Mouse (Mus musculus): ENCODE measurements around the gene Bloc1s2. TPM values are rescaled to one million over a fixed set of nuclear protein-coding genes. Genes with fewer than 3 reads are reported as not detected.
A peak's percentile ranks its signal among the peaks of the same experiment; 100 is the strongest.
"Not testable (repeated sequence)": the region's sequence is repeated elsewhere in the genome, so short reads cannot be mapped to it uniquely, and the experiment has no call there.

Bloc1s2 gene
- total and polyA plus RNA-seq, 2 experiments from 2014 or later: 31.9 to 188 TPM

DNA sequence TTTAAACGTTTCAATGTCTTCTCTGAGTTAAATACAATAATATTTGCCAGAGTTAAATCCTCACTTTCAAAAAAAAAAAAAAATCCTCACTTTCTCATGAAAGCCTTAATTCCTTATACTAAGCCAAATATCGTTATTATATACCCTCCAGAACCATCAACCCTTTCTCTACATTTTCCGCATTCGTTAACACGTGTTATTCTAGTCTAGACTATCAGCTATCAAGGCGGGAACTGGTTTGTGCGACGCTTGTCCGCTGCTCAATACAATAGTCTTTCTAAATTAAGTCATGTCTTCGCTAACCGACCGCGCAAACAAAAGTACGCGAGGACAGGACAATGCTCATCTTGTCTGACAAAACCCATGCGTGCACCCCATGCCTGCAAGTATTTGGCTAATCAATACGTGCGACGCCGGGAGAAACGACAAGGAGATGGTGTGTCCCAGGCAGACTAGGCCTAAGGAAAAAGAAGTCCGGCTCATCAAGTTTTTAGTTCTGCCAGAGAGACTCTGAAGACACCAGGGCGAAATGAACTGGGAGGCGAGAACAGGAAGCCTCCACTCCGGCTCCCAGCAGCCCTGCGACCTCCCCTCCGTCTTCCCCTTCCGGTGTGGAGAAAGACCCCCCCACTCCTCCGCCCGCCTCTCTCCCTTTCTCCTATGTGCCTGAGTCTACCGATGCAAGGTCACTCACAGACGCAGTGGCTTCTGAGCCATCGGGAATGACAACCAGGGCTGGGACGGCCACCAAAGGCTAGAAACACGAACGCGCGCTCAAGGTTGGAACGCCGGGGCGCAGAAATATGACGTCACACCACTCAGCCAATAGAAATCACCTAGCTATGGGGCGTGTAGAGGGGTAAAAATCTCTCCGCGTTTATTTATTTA, 10.9 kb downstream of the Bloc1s2 start, which contains the start of gene Cwf19l1:
Cwf19l1 (minus strand) TSS at position 805 of the 888 bp plus-strand sequence.
- Histone ChIP-seq H3K4me3 (ENCODE audit: low read length) (peak within 1 kb of the TSS; percentile 64), H3K9me3 (ENCODE audit: low read length) (no peaks in the 10 kb centered on the region), H3K27me3 (ENCODE audit: insufficient read depth, low read length) (no peaks in the 10 kb centered on the region), H3K9ac (replicated peaks; ENCODE audit: low read length) (peak within 1 kb of the TSS; percentile 60), H3K4me1 (ENCODE audit: insufficient read depth, low read length) (peaks cover 5% of the 10 kb centered on the region; the same call in 1 of the 2 replicates), H3K4me2 (ENCODE audit: low read depth, low read length) (peak within 1 kb of the TSS; percentile 73), H3K36me3 (ENCODE audit: insufficient read depth, low read length) (peaks cover 19% of the 10 kb centered on the region; the same call in 1 of the 2 replicates), H3K27ac (peak within 1 kb of the TSS; percentile 84)
- DNase-seq (ENCODE audit: low spot score): peak; percentile 96
- no peak for TF ChIP-seq CTCF (IDR thresholded peaks at IDR 0.05; ENCODE audit: low read depth)
- peak; percentile 94 for ATAC-seq
- WGBS: 1% methylated on average over 45 of the region's 45 CpGs

DNA sequence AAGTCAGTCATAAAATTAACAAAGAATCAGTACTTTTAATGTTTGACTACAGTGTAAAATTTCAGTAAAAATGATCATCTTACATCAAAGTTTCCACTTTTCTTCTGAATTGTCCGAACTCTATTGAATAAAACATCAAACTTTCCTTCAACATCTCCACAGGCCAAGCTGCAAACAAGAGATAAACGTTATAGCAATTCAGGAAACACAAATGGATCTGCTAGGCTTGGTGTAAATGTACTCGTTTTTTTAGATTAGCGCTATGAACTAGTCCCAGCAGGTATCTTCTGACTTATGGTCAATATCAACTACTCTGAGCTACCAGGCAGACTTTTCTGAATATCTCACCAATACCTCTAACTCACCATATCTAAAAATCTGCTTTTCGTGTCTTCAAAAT, 13.3 kb downstream of the Bloc1s2 start:
- H3K9ac ChIP-seq (replicated peaks; ENCODE audit: low read length): no peak overlapping the region
- H3K27me3 ChIP-seq (ENCODE audit: insufficient read depth, low read length): no peaks in the 10 kb centered on the region
- H3K36me3 ChIP-seq (ENCODE audit: insufficient read depth, low read length): peaks cover 25% of the 10 kb centered on the region
- H3K4me2 ChIP-seq (ENCODE audit: low read depth, low read length): no peak overlapping the region
- H3K27ac ChIP-seq: no peak overlapping the region
- WGBS: 91% methylated on average over 5 of the region's 5 CpGs
- no peak for TF ChIP-seq CTCF (IDR thresholded peaks at IDR 0.05; ENCODE audit: low read depth)
- no peaks in the 10 kb centered on the region for H3K9me3 ChIP-seq (ENCODE audit: low read length)
- ATAC-seq (no peak), DNase-seq (ENCODE audit: low spot score) (no peak)
- peaks cover 5% of the 10 kb centered on the region; the same call in 1 of the 2 replicates for H3K4me1 ChIP-seq (ENCODE audit: insufficient read depth, low read length)
- H3K4me3 ChIP-seq (ENCODE audit: low read length): no peak overlapping the region

DNA sequence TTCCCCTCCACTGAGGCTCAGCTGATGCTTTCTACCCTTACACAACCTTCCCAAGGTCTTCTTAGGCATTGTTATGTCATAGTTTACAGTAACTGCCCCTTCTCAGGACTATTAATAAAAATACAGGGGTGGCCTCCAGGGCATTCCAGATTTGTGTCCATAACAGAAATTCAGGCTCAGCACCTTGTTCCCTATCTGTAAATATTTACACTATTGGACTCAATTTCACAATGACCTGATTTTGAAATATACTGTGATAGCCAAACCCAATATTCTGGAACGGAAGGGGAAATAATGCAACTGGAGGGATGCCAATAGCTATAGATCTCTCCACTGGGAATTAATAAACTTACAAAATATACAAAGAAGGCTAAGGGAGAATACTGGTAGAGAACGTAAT, 17.7 kb downstream of the Bloc1s2 start:
- Histone ChIP-seq H3K4me2 (ENCODE audit: low read depth, low read length) (no peak overlapping the region), H3K4me1 (ENCODE audit: insufficient read depth, low read length) (no peaks in the 10 kb centered on the region), H3K36me3 (ENCODE audit: insufficient read depth, low read length) (peaks cover 51% of the 10 kb centered on the region), H3K4me3 (ENCODE audit: low read length) (no peak overlapping the region), H3K9me3 (ENCODE audit: low read length) (no peaks in the 10 kb centered on the region), H3K27ac (no peak overlapping the region), H3K27me3 (ENCODE audit: insufficient read depth, low read length) (no peaks in the 10 kb centered on the region), H3K9ac (replicated peaks; ENCODE audit: low read length) (no peak overlapping the region)
- ATAC-seq (no peak), DNase-seq (ENCODE audit: low spot score) (no peak)
- no peak for TF ChIP-seq CTCF (IDR thresholded peaks at IDR 0.05; ENCODE audit: low read depth)
- 92% methylated on average over 2 of the region's 2 CpGs for WGBS

DNA sequence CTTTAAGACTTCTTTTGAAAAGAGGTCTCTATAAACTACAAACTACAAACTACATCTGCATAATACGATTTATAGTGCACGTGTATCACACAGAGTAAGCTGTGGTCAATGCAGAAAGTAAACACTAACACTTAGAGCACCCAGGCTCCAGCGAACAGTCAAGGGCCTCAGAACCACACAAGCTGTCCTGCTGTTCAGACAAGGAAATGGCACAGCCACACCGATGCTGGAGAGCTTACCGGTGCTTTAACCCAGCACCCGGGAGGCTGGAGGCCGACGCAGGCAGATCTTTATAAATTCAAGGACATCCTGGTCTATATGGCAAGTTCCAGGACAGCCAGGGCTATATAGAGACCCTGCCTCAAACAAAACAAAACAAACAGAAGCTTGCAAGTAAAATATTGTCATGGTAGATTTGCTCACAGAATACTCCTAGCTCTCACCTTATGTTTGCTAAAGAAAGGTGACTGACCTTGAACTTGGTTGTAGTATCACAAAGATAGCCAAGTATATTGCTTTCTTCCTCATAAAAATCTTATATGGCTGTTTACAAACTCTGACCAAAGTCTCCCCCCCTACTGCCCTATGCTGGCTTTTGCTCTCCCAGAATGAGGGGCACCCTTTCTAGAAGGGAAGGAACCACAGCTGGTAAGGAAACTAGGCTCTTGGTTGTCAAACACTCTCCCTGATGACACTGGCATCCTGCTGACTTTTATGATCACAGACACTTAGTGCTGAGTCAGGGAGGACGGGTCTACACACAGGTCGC, 18.3 kb downstream of the Bloc1s2 start:
- no peak for TF ChIP-seq CTCF (IDR thresholded peaks at IDR 0.05; ENCODE audit: low read depth)
- H3K4me1 ChIP-seq (ENCODE audit: insufficient read depth, low read length): no peaks in the 10 kb centered on the region
- WGBS: 92% methylated on average over 10 of the region's 10 CpGs
- peaks cover 57% of the 10 kb centered on the region for H3K36me3 ChIP-seq (ENCODE audit: insufficient read depth, low read length)
- no peak overlapping the region for H3K27ac ChIP-seq
- no peaks in the 10 kb centered on the region for H3K9me3 ChIP-seq (ENCODE audit: low read length)
- no peak overlapping the region for H3K9ac ChIP-seq (replicated peaks; ENCODE audit: low read length)
- H3K4me3 ChIP-seq (ENCODE audit: low read length): no peak overlapping the region
- H3K27me3 ChIP-seq (ENCODE audit: insufficient read depth, low read length): no peaks in the 10 kb centered on the region
- DNase-seq (ENCODE audit: low spot score) (no peak), ATAC-seq (no peak)
- H3K4me2 ChIP-seq (ENCODE audit: low read depth, low read length): no peak overlapping the region

DNA sequence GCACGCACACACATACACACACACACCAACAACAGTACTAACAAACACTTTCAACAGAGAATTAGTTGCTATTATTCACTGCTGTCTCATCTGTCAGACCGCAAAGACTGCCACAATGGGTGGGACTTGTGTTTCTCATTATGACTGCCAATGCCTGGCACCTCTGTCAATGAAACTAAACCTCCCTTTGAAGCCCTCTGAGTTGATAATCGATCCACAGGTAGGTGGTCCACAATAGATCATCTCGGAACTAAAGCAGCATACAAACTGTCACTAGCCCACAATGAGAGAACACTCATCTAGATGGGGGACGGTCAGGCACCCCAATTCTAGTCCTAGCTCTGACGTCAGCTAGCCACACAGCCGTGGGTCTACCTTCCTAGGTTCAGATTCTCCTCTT, 25.1 kb downstream of the Bloc1s2 start:
- Histone ChIP-seq H3K27ac (no peak overlapping the region), H3K9ac (replicated peaks; ENCODE audit: low read length) (no peak overlapping the region), H3K9me3 (ENCODE audit: low read length) (no peaks in the 10 kb centered on the region), H3K27me3 (ENCODE audit: insufficient read depth, low read length) (no peaks in the 10 kb centered on the region), H3K36me3 (ENCODE audit: insufficient read depth, low read length) (peaks cover 54% of the 10 kb centered on the region), H3K4me1 (ENCODE audit: insufficient read depth, low read length) (no peaks in the 10 kb centered on the region), H3K4me2 (ENCODE audit: low read depth, low read length) (no peak overlapping the region), H3K4me3 (ENCODE audit: low read length) (no peak overlapping the region)
- 89% methylated on average over 7 of the region's 7 CpGs for WGBS
- DNase-seq (ENCODE audit: low spot score) (no peak), ATAC-seq (no peak)
- no peak for TF ChIP-seq CTCF (IDR thresholded peaks at IDR 0.05; ENCODE audit: low read depth)

DNA sequence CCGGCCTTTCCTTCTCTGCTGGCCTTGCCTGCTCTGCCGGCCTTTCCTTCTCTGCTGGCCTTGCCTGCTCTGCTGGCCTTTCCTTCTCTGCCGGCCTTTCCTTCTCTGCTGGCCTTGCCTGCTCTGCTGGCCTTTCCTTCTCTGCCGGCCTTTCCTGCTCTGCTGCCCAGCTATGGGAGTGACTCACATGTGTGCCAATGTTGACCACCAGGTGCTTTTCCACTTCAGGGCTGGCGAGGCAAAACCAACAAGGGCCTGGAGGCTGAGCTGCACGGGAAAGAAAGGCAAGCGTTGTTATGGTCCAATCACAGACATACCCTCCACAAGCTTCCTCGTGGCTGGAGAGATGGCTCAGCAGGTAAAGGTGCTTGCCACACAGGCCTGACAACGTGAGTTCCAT, 25.6 kb downstream of the Bloc1s2 start:
- 92% methylated on average over 7 of the region's 9 CpGs for WGBS
- ATAC-seq; H3K27me3 ChIP-seq (ENCODE audit: insufficient read depth, low read length); H3K4me1 ChIP-seq (ENCODE audit: insufficient read depth, low read length); H3K9me3 ChIP-seq (ENCODE audit: low read length); H3K4me3 ChIP-seq (ENCODE audit: low read length); H3K27ac ChIP-seq; H3K4me2 ChIP-seq (ENCODE audit: low read depth, low read length); DNase-seq (ENCODE audit: low spot score); H3K9ac ChIP-seq (replicated peaks; ENCODE audit: low read length): not testable (repeated sequence)
- H3K36me3 ChIP-seq (ENCODE audit: insufficient read depth, low read length): peaks cover 54% of the 10 kb centered on the region

Data from hindbrain, postnatal 0 days (tissue).